9 mouse cellular contexts compared by ENCODE assay signal in genomic region chr4:34993639-34993975, GRCm38 (mm10).
DNase-seq lines count a peak whose midpoint lies in the region; ATAC-seq and TF ChIP-seq lines count a peak whose summit lies in the region.
"Had no signal": no experiment of that assay in that cellular context is flagged by ENCODE, and none has a peak within 500 bp of the region (broad histone marks: within the 10 kb centered on the region; RNA-seq: fewer than 3 reads in every experiment).

No protein-coding gene starts in this region.

- no peak for TF ChIP-seq CTCF in kidney, adult 2 months (conservative IDR thresholded peaks at IDR 0.05; ENCODE audit: insufficient read depth, insufficient read length, low read depth, low read length)

- H3K9me3 ChIP-seq in embryonic facial prominence, embryonic 15.5 days (replicated peaks) = no peaks in the 10 kb centered on the region
- no peaks in the 10 kb centered on the region for H3K9me3 ChIP-seq in hindbrain, embryonic 14.5 days (ENCODE audit: control insufficient read depth, low read length)
- no peaks in the 10 kb centered on the region for H3K9me3 ChIP-seq in midbrain, embryonic 14.5 days (ENCODE audit: control insufficient read depth, low read length)

- TF ChIP-seq POLR2A in kidney, adult 2 months (IDR thresholded peaks at IDR 0.05; ENCODE audit: low read depth, low read length) = no peak

- ATAC-seq in embryonic facial prominence, embryonic 15.5 days (ENCODE audit: insufficient number of reproducible peaks, low FRiP score, low TSS enrichment, low read depth) = peak; percentile 52
- 0 out of 2 replicates have a peak, but pooled peaks have one; percentile 18 for ATAC-seq in hindbrain, embryonic 14.5 days (ENCODE audit: low FRiP score)
- ATAC-seq in midbrain, embryonic 14.5 days (ENCODE audit: low FRiP score, low TSS enrichment) = peak; percentile 49
- ATAC-seq: liver, postnatal 0 days had no signal

- peak overlapping the region; percentile 37; the same call in 1 of the 2 replicates for H3K27ac ChIP-seq in kidney, adult 2 months (ENCODE audit: insufficient read depth, low read depth, low read length)
- peak overlapping the region; percentile 76 for H3K27ac ChIP-seq in embryonic facial prominence, embryonic 15.5 days (replicated peaks)
- H3K27ac ChIP-seq in hindbrain, embryonic 14.5 days = peak overlapping the region; percentile 79
- peak overlapping the region; percentile 82 for H3K27ac ChIP-seq in midbrain, embryonic 14.5 days (replicated peaks; ENCODE audit: low read depth, low read length)

- H3K9ac ChIP-seq in embryonic facial prominence, embryonic 15.5 days = no peak overlapping the region
- H3K9ac ChIP-seq in hindbrain, embryonic 14.5 days = peak overlapping the region; percentile 41; the same call in 1 of the 2 replicates
- peak overlapping the region; percentile 2; the same call in 1 of the 2 replicates for H3K9ac ChIP-seq in midbrain, embryonic 14.5 days (replicated peaks; ENCODE audit: low read length)
- H3K9ac ChIP-seq: liver, postnatal 0 days had no signal

- H3K27me3 ChIP-seq in kidney, adult 2 months (replicated peaks; ENCODE audit: control insufficient read depth, insufficient read depth, low read length) = no peaks in the 10 kb centered on the region
- H3K27me3 ChIP-seq in embryonic facial prominence, embryonic 15.5 days = 0 out of 2 replicates have a peak, but pooled peaks cover 4% of the 10 kb centered on the region
- H3K27me3 ChIP-seq in hindbrain, embryonic 14.5 days (ENCODE audit: control insufficient read depth, insufficient read depth, low read length) = no peaks in the 10 kb centered on the region
- no peaks in the 10 kb centered on the region for H3K27me3 ChIP-seq in midbrain, embryonic 14.5 days (ENCODE audit: control insufficient read depth, insufficient read depth, low read length)

- 46% methylated on average over 6 of the region's 6 CpGs for WGBS in kidney, adult 2 months
- 23% methylated on average over 6 of the region's 6 CpGs for WGBS in embryonic facial prominence, embryonic 15.5 days
- WGBS in hindbrain, embryonic 14.5 days = 24% methylated on average over 6 of the region's 6 CpGs
- WGBS in midbrain, embryonic 14.5 days = 15% methylated on average over 6 of the region's 6 CpGs

- H3K4me3 ChIP-seq in kidney, adult 2 months (ENCODE audit: insufficient read depth, low read depth, low read length) = no peak overlapping the region
- no peak overlapping the region for H3K4me3 ChIP-seq in embryonic facial prominence, embryonic 15.5 days (replicated peaks)
- no peak overlapping the region for H3K4me3 ChIP-seq in hindbrain, embryonic 14.5 days (replicated peaks; ENCODE audit: low read length)
- no peak overlapping the region for H3K4me3 ChIP-seq in midbrain, embryonic 14.5 days (replicated peaks; ENCODE audit: low read depth, low read length)

- DNase-seq in kidney, adult 2 months = no peak
- DNase-seq in kidney, postnatal 25 days = no peak
- DNase-seq in hindbrain, embryonic 14.5 days (ENCODE audit: low spot score) = no peak
- DNase-seq in midbrain, embryonic 14.5 days = no peak
- no peak for DNase-seq in spleen, postnatal 14 days (ENCODE audit: low spot score in 2 of 2)
- no peak for DNase-seq in layer of hippocampus, adult 18-20 months (ENCODE audit: low spot score in 2 of 2)
- no peak for DNase-seq in adrenal gland, postnatal 4 days (ENCODE audit: low spot score in 2 of 2)
- DNase-seq: liver, postnatal 0 days had no signal

- no peaks in the 10 kb centered on the region for H3K36me3 ChIP-seq in kidney, adult 2 months (ENCODE audit: control insufficient read depth, insufficient read depth, low read length)
- H3K36me3 ChIP-seq in embryonic facial prominence, embryonic 15.5 days = no peaks in the 10 kb centered on the region
- H3K36me3 ChIP-seq in hindbrain, embryonic 14.5 days (replicated peaks; ENCODE audit: control insufficient read depth, insufficient read depth) = no peaks in the 10 kb centered on the region
- no peaks in the 10 kb centered on the region for H3K36me3 ChIP-seq in midbrain, embryonic 14.5 days (ENCODE audit: control insufficient read depth, insufficient read depth, low read length)

- peak overlapping the region; percentile 32 for H3K4me2 ChIP-seq in embryonic facial prominence, embryonic 15.5 days (replicated peaks)
- H3K4me2 ChIP-seq in hindbrain, embryonic 14.5 days (replicated peaks) = peak overlapping the region; percentile 32
- peak overlapping the region; percentile 39 for H3K4me2 ChIP-seq in midbrain, embryonic 14.5 days (ENCODE audit: low read length)

- H3K4me1 ChIP-seq in kidney, adult 2 months (ENCODE audit: control insufficient read depth, insufficient read depth, low read length) = peaks cover 22% of the 10 kb centered on the region
- peaks cover 32% of the 10 kb centered on the region for H3K4me1 ChIP-seq in embryonic facial prominence, embryonic 15.5 days
- peaks cover 30% of the 10 kb centered on the region for H3K4me1 ChIP-seq in hindbrain, embryonic 14.5 days (replicated peaks; ENCODE audit: control insufficient read depth, insufficient read depth, low read length)
- peaks cover 25% of the 10 kb centered on the region for H3K4me1 ChIP-seq in midbrain, embryonic 14.5 days (ENCODE audit: control insufficient read depth, insufficient read depth, low read length)
